Mouse (Mus musculus) c-Kit-positive CD71-positive TER-119-negative erythroid progenitor cells, embryonic 14.5 days (primary cell): ENCODE data around the gene Itpr3.

Experiments used
- DNase-seq: peaks from one replicate; pipeline ENCODE4 v3.0.0-alpha.2; 2013; ENCODE audit warnings: low read depth

Itpr3 gene

DNA sequence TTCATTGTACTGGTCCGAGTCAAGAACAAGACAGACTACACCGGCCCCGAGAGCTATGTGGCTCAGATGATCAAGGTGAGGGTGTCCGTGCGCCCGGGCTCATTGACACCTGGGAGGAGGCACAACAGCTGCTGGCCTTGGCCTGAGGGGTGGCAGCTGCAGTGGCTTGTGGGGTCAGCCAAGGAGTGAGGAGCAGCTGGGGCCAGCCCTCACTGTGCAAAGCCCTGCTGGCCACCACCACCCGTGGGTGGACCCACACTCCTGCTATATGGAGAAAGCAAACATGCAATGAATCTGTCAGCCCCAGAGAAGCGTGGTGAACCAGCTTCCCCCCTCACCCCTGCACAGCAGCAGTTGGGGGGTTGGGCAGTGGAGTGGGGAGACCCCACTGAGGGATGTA is 62.9 kb downstream of the Itpr3 start:
- DNase-seq, result no peak

DNA sequence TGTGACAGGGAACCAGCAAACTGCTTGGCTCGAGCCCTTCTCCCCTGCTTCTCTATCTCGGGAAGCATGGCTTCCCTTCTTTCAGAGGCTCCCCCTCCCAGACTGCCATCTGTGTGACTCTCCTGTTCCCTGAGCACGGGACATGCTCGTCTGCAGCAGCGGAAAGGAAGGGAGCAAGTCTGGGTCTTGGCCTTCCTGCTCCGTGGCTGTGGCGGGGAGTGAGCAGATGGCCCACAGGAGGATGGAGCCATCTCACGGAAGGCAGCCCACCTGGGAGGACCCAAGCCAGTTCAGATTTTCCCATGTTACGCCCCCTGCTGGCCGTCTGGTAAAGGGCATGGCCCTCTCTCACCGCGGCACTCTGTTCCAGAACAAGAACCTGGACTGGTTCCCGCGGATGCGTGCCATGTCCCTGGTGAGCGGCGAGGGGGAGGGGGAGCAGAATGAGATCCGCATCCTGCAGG is 63.5 kb downstream of the Itpr3 start:
- no peak for DNase-seq

DNA sequence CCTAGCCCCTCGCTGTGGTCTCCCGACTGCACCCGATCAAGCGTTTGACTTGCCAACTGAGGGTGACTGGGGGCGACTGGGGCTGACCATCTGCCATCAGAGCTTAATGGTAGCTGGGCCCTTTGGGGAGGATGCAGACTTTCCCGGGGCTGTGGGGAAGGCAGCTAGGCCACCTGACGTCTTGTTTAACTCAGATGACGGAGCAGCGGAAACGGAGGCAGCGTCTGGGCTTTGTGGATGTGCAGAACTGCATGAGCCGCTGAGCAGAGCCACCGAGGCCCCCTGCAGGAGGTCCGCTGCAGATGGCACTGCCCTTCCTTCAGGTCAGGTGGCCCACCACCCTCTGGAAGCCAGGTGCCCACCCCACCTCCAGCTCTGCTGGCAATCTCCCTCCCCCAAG is 64.2 kb downstream of the Itpr3 start:
- no peak for DNase-seq

DNA sequence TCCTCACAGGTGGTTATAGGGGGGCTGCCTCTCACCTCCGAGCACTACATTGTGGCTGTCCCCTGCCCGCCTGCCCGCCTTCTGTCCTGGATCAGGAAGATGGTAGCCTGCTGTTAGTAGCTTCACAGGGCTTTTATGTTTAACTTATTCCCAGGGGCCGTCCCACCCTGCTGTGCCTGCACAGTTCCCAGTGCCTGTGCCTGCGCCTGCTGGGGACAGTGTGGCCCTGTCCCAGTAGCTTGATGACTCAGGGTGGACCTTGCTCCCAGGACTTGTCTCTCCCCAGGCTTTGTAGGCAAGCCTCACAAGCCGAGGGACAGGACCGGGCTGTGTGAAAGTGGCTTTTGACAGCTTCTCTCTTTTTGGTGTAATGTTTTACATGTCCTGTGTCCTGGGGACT is 64.7 kb downstream of the Itpr3 start:
- no peak for DNase-seq

DNA sequence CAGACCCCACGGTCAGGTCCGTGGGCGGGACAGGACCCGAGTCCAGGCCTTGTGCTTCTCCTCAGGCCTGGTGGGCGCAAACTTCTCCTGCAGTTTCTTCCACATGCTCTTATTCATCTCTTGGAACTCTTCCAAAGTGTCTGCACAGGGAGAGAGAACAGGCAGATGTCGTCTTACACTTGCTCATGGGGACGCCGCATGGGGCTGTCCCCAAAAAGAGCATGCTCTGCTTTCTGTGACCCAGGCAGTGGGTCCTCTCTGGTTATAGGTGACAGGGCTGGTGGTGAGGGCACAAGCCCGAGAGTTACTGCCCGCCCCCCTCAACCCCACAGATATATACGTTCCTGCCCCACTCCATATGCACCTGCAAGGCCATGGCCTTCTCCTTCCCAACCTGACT is 65.6 kb downstream of the Itpr3 start:
- DNase-seq, result no peak

DNA sequence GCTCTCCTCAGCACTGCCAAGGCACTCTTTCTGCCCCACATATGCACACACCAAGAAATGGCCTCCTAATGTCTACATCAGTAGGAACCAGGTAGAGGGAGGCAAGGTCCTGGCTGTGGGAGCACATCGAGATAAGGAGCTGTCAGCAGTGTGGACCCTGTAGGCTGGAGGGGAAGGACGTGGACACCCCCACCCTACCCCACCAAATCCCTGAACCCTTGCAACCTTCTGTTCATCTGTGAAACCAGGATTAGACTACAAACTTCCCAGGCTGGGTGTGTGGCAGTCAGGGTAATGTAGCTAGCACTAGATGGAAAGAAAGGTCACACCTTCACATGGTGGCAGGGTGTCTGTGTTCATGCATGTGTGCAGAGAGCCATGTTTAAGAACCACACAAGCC is 66.0 kb downstream of the Itpr3 start:
- DNase-seq, result no peak

DNA sequence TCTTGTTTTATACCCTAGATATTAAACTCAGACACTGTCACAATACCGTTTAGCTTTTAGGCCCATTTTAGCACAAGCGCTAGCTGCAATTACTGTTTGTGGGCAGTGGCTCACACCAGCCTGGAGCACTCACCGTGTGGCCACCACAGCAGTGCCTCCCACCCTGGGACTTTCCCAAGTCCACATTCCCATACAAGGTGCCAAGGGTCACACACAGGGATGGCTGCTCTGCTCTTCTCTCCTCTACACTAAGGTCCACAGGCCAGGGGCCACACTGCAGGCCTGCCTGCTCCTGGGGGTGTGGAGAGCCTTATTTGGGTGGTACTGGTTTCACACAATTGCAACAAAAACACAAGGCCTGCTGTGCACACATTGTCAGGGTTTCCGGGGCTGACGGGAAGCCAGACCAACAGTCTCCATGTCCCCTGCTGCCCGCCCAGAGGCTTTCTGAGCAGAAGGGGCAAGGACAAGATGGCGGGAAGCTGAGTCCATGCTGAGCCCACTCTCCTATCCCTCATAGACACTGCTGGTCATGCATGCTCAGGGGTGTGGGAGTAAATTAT is 66.8 kb downstream of the Itpr3 start:
- no peak for DNase-seq

DNA sequence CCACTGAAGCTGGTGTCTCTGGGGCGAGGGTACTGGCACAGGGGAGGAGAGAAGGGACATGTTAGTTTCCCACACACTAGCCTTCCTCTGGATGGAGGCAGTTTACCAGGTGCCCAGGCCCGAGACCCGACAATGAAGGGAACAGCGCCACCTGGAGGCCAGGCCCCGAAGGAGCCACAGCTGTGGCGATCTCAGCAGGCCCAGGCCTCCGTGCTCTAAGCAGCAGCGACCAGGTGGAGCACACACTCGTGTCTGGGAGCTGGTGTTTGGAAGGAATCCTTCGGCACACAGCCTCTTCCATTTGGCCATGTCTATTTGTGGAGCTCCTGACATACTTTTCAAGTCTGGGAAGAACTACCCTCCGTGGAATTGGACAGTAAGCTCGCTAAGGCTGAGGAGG is 68.1 kb downstream of the Itpr3 start:
- DNase-seq, result peak; percentile 45

DNA sequence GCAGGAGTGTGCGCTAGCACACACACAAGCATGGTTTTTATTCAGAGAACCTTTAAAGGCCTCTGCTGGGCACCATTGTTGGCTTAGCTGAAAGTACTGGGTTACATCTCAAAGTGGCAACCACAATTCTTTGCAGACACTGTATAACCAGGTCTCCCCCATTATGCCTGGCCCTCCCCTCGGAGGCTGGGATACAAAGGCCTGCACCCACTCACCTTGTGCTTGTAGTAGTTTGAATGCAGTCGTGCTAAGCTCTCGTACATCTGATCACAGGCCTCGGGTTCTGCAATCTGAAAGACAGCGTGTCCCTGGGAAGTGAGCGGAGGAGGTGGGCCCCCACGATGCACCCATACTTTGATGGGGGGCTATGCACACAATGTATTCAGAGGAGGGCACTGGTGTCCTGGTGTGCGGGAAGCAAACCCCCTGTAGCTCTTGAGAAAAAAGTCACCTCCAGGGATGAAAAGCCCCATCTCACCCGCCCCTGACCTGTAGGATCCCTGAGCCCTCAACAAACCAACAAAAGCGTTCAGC is 68.6 kb downstream of the Itpr3 start:
- no peak for DNase-seq

DNA sequence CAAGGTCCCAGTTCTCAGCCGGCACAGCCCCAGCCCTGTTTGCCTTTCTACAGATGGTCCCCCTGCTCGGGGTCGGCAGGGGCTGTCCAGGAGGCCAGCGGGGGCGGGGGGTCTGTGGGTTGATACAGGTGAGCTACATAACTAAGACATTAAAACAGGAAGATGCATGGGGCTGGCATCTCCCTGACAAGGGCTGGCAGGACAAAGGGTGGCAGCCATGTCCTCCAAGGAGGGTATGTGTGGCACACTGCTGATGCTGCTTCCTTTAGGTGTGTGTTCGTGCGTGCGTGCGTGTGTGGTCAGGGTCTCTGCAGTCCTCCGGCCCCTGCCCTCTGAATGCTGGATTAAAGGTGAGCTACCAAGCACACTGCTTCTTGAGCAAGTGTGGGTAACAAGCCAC is 69.9 kb downstream of the Itpr3 start:
- DNase-seq, result no peak

DNA sequence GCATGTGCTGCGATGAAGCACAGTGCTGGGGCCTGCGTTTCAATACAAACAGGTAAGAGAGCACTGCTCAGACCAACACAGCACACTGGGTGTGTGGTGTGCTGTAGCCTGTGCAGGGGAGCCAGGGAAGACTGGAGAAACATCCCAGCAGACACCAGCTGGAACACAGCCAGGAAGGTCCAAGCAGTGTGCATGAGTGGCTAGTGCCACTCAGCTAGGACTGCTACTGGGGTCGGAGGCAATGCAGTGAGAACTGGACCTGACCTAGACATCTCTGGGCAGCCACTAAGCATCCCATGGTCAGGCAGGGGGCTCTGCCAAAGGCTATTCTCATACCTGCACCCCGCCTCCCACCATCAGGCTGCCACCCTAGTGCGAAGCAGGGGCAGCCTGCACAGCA is 71.1 kb downstream of the Itpr3 start:
- no peak for DNase-seq

DNA sequence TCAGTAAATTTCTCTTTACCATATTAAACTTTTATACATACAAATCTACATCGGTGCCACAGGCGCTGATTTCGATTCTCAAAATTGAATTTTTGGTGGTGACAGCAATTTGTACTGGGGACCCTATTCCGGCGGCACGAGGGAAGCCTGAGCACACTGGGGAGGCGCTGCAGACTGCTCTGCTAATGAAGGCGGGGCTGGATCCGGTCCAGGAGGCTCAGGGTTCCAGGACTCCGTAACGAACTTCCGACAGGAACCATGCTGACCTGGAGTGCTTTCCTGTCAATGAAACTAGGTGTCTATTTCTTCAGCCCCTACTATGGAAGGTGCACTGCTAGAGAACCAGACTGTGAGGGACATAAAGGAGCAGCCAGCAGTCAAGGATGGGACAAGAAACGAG is 72.2 kb downstream of the Itpr3 start:
- no peak for DNase-seq

DNA sequence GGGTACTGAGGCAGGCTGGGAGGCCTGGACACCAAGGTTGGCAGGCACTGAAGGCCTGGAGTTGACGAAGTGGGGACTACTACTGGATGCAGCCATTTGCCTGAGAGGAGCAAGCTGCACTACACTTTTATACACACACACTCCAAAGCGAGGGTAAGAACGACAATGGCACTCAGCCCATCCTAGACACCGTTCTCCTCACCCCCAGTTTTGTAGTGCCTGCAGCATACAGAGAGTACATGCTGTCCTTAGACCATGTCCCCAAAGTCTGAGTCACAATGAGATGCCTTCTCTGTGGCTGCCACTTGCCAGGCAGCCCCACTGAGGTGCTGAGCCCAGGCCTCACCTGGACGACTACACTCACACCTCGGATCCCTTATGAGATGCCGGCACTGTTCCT is 72.7 kb downstream of the Itpr3 start:
- DNase-seq, result no peak

DNA sequence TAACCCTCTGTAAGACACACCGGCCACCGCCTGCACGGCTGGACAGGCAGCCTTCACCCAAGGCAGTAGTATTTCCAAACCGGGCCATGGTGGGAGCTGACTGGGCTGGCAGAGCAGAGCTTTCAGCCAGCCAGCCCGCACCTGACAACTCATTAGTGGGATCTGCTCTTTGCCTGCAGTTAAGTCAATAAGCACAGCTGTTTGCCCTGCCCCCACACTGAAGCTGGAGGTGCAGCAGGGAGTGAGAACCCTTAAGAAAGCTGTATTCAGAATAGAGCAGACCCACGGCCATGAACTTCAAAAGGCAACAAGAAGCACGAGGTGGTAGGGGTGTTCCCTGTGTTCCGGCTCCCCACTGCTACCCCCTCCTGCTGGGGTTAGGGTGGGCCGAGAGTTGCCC is 73.1 kb downstream of the Itpr3 start:
- DNase-seq, result no peak

DNA sequence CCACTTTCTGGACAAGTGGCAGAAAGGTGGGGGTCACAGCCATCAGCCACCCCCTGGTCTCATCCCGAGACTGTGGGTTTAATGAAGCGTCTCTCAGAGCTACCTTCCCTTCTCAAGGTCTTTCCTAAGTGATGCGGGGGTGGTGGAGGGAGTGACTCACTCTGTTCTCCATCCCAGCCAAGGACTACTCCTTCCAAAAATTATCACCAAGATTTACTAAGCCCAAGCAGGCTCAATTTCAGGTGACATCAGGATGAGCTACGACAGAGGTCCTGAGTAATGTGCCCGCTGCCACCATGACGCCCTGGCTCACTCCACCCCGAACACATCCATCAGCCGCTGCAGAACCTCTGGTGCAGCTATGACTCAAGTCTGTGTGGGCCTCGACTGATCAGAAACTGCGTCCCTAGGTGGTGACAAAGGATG is 74.1 kb downstream of the Itpr3 start:
- DNase-seq, result no peak

DNA sequence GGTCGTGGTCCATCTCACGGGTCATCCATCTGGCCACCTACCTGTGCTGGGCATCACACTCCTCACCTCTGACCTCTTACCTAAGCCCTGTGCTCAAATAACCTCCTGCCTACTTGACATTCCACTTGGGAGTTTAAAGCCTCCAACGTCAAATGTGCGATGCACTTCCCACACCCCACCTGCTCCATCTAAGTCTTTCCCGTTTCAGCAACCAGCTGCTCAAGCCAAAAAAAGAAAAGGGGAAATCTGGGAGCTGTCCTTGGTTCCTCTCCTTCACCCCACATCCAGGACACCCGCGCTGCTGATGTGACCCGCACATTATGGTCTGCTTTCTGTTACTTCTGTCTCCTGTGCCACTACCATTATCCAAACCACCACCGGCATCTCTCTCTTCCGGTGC is 75.1 kb downstream of the Itpr3 start:
- no peak for DNase-seq

DNA sequence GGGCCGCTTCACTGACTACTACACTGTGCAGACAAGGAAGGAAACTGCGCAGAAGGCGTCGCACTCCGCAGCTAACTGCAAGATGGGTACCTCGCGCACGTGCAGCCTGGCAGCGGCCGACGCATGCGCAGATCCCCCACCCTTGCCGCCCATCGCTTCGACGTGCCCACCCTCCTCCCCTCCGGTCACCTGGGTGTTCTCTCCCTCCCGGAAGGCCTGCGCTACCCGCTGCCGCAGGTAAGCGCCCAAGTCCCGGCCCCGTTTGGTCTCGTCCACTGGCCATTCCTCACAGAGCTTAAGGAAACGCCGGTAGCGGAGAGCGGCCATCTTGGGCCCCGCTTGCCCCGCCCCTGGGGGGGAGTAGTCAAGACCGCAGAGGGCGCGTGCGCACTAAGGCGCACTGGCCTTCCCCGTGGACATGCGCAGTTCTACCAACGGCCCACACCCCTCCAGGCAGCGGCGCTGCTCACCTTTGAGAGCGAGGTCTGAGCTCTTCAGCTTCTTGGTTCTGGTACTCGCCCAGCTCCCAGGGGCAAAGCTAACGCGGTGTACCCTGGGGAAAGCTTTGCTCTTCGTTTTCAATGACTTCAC is 76.5 kb downstream of the Itpr3 start, which contains the start of gene Uqcc2:
Gene Uqcc2 (minus strand): TSS at position 366 of the 591 bp plus-strand sequence.
- peak; percentile 92 for DNase-seq

DNA sequence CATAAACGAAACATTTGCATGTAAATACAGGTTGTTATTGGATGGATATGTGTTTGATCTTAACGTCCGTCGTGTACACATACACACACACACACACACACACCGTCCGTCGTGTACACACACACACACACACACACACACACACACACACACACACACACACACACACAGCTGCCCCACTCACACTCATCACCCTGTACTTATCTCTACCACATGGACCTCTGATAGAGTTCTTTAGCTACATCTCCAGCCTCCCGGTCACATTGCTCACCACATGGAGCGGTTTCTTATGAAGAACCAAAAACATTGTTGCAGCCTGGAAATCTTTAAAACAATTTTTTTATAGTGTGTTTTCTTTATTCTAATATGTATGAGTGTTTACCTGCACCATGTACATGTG is 77.1 kb downstream of the Itpr3 start:
- DNase-seq, result no peak

DNA sequence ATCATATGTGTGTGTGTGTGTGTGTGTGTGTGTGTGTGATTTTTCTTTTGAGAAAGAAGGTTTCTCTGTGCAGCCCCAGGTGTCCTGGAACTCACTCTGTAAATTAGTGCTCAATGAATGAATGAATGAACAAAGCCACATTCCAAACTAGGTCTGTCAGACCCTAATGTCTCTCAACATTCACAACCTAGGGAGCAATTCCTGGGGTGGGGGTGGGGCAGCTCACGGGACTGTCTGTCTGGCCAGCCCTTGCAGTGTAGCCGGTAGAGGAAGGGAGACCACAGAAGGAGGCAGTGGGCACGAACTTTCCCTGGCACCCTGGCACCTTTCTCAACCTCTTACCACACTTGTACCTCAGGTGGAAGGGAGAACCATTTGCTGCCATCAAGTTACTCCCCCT is 77.6 kb downstream of the Itpr3 start:
- no peak for DNase-seq

DNA sequence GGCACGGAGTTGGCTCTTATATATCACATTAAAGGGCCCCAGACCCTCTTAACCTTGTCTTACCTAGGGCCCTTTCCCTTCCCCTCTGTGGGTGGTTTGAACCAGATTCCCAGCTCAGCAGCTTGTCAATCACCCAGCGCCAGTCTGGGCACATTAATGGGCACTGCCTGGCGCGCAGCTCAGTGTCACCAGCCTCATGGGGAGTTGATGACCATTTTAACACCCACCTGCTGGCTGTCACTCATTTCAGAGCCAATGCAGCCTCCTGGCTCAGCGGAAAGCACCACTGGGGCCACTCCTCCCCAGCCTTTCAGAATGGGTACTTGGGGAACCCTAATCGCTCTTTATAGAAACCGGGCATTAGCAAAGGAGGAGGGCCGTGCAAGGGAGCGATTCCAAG is 81.3 kb downstream of the Itpr3 start:
- DNase-seq, result no peak

DNA sequence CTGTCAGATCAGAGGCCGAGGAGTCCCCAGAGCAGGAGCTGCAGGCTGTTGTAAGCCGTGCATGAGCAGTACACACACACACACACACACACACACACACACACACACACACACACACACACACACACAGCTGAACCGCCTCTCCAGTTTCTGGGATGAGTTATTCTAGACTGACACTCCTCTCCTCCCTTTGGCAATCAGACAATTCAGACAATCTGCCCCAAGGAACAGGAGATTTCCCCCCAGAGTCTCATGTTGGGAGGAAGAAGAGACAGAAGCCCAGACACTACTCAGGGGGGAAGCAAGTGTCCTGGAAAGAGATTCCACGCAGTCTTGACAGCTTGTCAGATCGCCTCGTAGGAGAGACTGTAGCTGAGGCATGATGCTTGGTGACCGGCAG is 82.2 kb downstream of the Itpr3 start:
- no peak for DNase-seq

DNA sequence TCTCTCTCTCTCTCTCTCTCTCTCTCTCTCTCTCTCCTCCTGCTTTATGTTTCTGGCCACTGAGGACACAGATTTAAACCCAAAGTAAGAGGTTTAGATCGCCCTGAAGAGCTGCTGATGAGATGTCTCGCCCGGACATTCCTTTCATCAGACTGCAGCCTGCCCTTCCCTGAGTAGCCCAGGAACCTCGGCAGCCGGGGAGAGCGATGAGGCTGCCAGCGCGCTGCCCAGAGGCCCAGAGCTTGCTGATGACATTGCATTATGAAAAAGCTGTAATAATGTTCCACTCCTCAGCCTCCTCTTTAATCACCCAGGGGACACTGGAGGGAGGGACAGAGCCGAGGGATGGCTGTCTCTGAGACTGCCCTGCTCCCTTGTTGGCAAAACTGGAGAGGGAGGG is 83.2 kb downstream of the Itpr3 start:
- no peak for DNase-seq

DNA sequence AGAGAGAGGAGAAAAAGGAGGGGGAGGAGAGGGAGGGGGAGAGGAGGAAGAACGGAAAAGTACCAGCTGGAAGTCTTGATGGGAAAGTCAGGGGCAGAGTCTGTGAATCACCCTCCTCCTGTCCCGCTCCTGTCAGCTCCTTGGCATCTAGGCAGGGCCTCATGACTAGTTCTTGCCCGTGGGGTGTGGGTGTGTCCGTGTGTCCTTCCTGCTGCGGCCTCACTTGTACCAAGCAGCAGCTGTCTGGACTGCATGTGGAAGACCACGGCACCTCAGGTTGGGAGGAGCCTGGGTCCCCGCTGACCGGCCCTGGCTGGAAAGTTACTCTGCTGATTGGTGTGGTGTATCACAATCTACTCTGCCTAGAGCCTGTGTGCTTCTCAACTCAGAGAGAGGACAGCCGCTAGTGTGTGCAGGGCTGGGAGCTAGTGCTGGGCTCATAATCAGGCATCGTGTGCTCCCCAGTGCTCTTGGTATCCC is 84.9 kb downstream of the Itpr3 start:
- no peak for DNase-seq

DNA sequence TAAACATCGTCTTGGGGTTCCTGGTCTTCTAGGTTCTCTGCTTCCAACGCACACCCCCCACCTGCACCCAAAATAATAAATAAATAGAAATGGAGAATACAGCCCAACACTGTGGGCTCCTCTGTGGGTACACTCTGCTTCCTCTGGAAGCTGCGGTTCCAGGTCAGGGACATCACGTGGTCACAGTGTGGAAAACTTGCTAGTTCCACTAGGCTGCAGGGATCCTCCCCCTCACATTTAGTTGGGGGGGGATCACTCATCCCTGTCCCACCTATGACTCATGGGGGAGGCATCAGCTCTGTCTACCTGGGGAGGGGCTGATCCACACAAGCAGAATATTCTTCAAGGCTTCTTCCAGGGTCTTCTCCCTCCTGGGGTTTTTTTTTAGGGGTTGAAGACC is 87.0 kb downstream of the Itpr3 start:
- DNase-seq, result no peak
